In genomic region chr19:32374751-32375150, GRCm38 (mm10) we compare ENCODE assay signal across 29 mouse cellular contexts. TPM values are rescaled to one million over a fixed set of nuclear protein-coding genes. Genes with fewer than 3 reads are reported as not detected.
DNase-seq lines count a peak whose midpoint lies in the region; ATAC-seq and TF ChIP-seq lines count a peak whose summit lies in the region.
"Had no signal": no experiment of that assay in that cellular context is flagged by ENCODE, and none has a peak within 500 bp of the region (broad histone marks: within the 10 kb centered on the region; RNA-seq: fewer than 3 reads in every experiment).

No protein-coding gene starts in this region.

- no peaks in the 10 kb centered on the region for H3K9me3 ChIP-seq in limb, embryonic 11.5 days (ENCODE audit: control insufficient read depth, low read length)
- H3K9me3 ChIP-seq in limb, embryonic 10.5 days (replicated peaks) = no peaks in the 10 kb centered on the region
- H3K9me3 ChIP-seq: forebrain, embryonic 13.5 days; G1E; heart, embryonic 15.5 days had no signal

- TF ChIP-seq CTCF in gastrocnemius, adult 2 months (IDR thresholded peaks at IDR 0.05) = no peak

- WGBS in limb, embryonic 11.5 days = 93% methylated on average over 10 of the region's 10 CpGs
- WGBS in limb, embryonic 10.5 days = 94% methylated on average over 10 of the region's 10 CpGs

- peak overlapping the region; percentile 92 for H3K27ac ChIP-seq in gastrocnemius, adult 2 months
- H3K27ac ChIP-seq in limb, embryonic 11.5 days (replicated peaks; ENCODE audit: low read depth, low read length) = no peak overlapping the region
- no peak overlapping the region for H3K27ac ChIP-seq in limb, embryonic 10.5 days
- H3K27ac ChIP-seq in brown adipose tissue, adult 24 weeks (replicated peaks; ENCODE audit: low read depth, low read length) = 0 out of 2 replicates have a peak overlapping the region, but pooled peaks have one; percentile 2
- H3K27ac ChIP-seq: forebrain, embryonic 10.5 days; forebrain, embryonic 13.5 days; heart, embryonic 15.5 days; hindbrain, embryonic 14.5 days; hindbrain, postnatal 0 days had no signal

- H3K4me3 ChIP-seq in gastrocnemius, adult 2 months = no peak overlapping the region
- no peak overlapping the region for H3K4me3 ChIP-seq in limb, embryonic 11.5 days (ENCODE audit: low read depth, low read length)
- no peak overlapping the region for H3K4me3 ChIP-seq in limb, embryonic 10.5 days
- no peak overlapping the region for H3K4me3 ChIP-seq in brown adipose tissue, adult 24 weeks (ENCODE audit: insufficient read depth, low read depth, low read length)
- H3K4me3 ChIP-seq: forebrain, embryonic 10.5 days; forebrain, embryonic 13.5 days; heart, embryonic 12.5 days; heart, embryonic 15.5 days had no signal

- H3K4me2 ChIP-seq in limb, embryonic 11.5 days (ENCODE audit: low read depth, severe bottlenecking) = no peak overlapping the region
- H3K4me2 ChIP-seq: forebrain, embryonic 13.5 days; heart, embryonic 12.5 days; heart, embryonic 15.5 days; hindbrain, embryonic 14.5 days had no signal

- ATAC-seq in limb, embryonic 11.5 days (ENCODE audit: insufficient number of reproducible peaks, low FRiP score, low TSS enrichment, low read depth) = no peak
- ATAC-seq: forebrain, embryonic 13.5 days; forebrain, embryonic 16.5 days; hindbrain, postnatal 0 days; inflammation-experienced regulatory T-cells, adult 6 months; intestine, embryonic 16.5 days; Patski had no signal

- H3K27me3 ChIP-seq in limb, embryonic 11.5 days (ENCODE audit: control insufficient read depth, insufficient read depth, low read length) = no peaks in the 10 kb centered on the region
- H3K27me3 ChIP-seq in limb, embryonic 10.5 days (ENCODE audit: low read depth, poor library complexity, severe bottlenecking) = no peaks in the 10 kb centered on the region
- H3K27me3 ChIP-seq: CH12.LX; forebrain, embryonic 13.5 days; heart, embryonic 12.5 days; heart, embryonic 15.5 days; Patski had no signal

- no peak overlapping the region for H3K9ac ChIP-seq in limb, embryonic 11.5 days (ENCODE audit: low read length)
- H3K9ac ChIP-seq: forebrain, embryonic 13.5 days; heart, embryonic 12.5 days; heart, embryonic 15.5 days; hindbrain, embryonic 14.5 days had no signal

- H3K36me3 ChIP-seq in limb, embryonic 11.5 days (ENCODE audit: control insufficient read depth, insufficient read depth, low read length) = no peaks in the 10 kb centered on the region
- H3K36me3 ChIP-seq in limb, embryonic 10.5 days = no peaks in the 10 kb centered on the region
- H3K36me3 ChIP-seq: forebrain, embryonic 10.5 days; heart, embryonic 12.5 days; heart, embryonic 15.5 days had no signal

- intact Hi-C loops in gastrocnemius, adult 2 months (cut with DNase I) = no loop called here

- H3K4me1 ChIP-seq in limb, embryonic 11.5 days (ENCODE audit: control insufficient read depth, insufficient read depth, low read length) = 0 out of 2 replicates have a peak, but pooled peaks cover 2% of the 10 kb centered on the region
- H3K4me1 ChIP-seq in limb, embryonic 10.5 days = peaks cover 20% of the 10 kb centered on the region
- peaks cover 41% of the 10 kb centered on the region for H3K4me1 ChIP-seq in brown adipose tissue, adult 24 weeks (ENCODE audit: control insufficient read depth, insufficient read depth, insufficient read length, low read length)

- no peak for DNase-seq in gastrocnemius, adult 2 months
- DNase-seq in gastrocnemius, postnatal 25 days = no peak
- peak; percentile 11 for DNase-seq in limb, embryonic 11.5 days (ENCODE audit: low spot score)
- no peak for DNase-seq in limb, embryonic 10.5 days (ENCODE audit: low spot score)
- DNase-seq in embryo, embryonic 10.5 days (ENCODE audit: low spot score) = no peak
- DNase-seq: adrenal gland, postnatal 14 days; B cell, adult 2 months; cerebellum, adult 18-20 months; cerebellum, adult 9-10 months; cerebellum, postnatal 25 days; embryo, embryonic 11 days; gastrocnemius, postnatal 14 days; heart, adult 2 months; heart, postnatal 10 days; heart, postnatal 4 days; kidney, adult 18-20 months had no signal

RNA-seq across cellular contexts. Expression of gene Sgms1, which starts 14.8 kb away (rescaled TPM):
- total RNA-seq in gastrocnemius, adult 2 months (2021) = 10 to 100 TPM; 53.8 to 62.8 TPM
- 10 to 100 TPM; 37.2 to 42.0 TPM for total RNA-seq in gastrocnemius, postnatal 25 days (2021)
- 13.5 and 14.9 TPM in 2 replicates for polyA plus RNA-seq in limb, embryonic 11.5 days (2014; fragmentation: Nextera tagmentation; extraction: Ambion mirVana)
- 14.3 and 15.7 TPM in 2 replicates for polyA plus RNA-seq in limb, embryonic 10.5 days (2016; fragmentation: Nextera tagmentation; extraction: Ambion mirVana)
- 14.6 and 17.3 TPM in 2 replicates for polyA plus RNA-seq in brown adipose tissue, adult 24 weeks (2012; ENCODE audit: insufficient read depth, insufficient read length, missing spikeins)

Comparison
In these comparisons a context has a peak if more than half of its experiments do, and no peak if none do; other contexts are left out.
1. H3K27ac ChIP-seq: peak in gastrocnemius, adult 2 months (single experiment) and brown adipose tissue, adult 24 weeks (single experiment); none in limb, embryonic 11.5 days (single experiment) and limb, embryonic 10.5 days (single experiment).